Mouse (Mus musculus) heart, adult 8-10 months (tissue): ENCODE measurements around the gene Snd1. TPM values are rescaled to one million over a fixed set of nuclear protein-coding genes. Genes with fewer than 3 reads are reported as not detected.

Source experiments
- DNase-seq: peaks from one replicate; pipeline ENCODE4 v3.0.0; 2022; ENCODE audit warnings: low spot score
- total RNA-seq, 4 experiments: library from RNA; stranded (reverse); gene quantifications; 2 replicates each; pipeline ENCODE4 v1.2.4; 2022

Snd1 gene
- total RNA-seq, 4 experiments from 2014 or later, result 70.6 to 88.2 (median 80.3) TPM

- DNase-seq, result no peak
Measured at GRCm38 (mm10) chr6:28833380-28833822, 358.5 kb downstream of the Snd1 start.

GRCm38 (mm10) chr6:28834046-28834445 lies 359.1 kb downstream of the Snd1 start:
- DNase-seq, result no peak

- no peak for DNase-seq
Measured at GRCm38 (mm10) chr6:28836600-28836999, 361.7 kb downstream of the Snd1 start.

DNA sequence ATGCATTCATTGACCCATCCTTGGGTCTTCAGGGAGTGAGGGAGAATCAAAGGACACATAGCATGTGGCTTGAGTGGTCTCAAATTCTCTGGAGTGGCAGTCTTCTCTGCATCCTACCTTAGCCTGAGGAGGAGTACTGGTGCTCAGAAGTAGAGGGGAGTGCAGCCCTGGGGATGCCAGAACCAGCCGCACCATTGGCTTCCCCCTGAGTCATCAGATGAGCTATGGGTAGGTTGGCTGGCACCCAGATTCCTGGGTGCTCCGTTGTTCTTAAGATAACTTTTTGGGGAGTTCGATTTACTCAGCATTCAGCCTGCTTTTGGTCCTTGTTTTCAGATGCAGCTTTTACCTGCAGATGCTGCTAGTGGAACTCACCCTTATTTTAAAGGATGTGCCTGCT lies 366.6 kb downstream of the Snd1 start:
- DNase-seq, result no peak

DNA sequence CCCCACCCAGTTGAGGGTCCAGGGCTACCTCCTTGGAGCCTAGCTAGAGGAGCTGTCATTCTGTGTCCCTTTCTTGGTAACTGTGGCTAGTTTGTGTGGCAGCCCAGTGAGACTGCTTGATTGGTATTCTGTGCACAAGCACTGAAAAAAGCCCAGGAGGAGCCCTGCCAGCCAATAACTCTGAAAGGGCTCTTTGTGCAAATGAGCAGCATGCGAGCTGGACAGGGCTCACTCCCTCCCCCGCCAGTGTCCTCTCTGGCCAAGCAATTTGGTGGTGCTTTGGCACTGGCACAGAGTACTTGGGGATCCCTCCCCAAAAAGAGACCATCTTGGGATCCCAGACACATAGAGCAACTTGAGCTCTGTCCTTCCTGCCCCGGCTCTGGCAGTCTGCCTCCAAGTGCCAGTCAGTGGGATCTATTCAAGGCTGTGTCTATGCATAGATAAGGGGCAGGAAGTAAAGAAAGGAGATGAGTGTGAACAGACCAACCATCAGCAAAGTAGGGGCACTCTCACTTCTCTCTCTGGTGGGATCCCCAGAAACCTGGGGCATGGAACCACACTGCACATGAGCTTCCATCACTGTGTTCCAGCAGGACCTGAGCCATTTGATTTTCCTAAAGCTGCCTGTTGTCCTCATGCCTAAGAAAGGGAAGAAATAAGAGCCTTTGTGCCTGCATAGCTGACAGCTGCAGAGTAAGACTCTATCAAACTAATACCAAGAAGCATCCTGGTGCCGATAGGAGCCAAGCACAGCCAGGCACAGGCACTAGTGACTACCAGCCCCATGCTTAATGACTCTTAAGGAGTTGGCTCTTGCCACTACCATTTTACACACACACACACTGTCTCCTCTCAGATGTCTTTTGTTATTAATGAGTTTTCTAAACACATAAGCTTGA lies 367.7 kb downstream of the Snd1 start:
- no peak for DNase-seq

GRCm38 (mm10) chr6:28845610-28846009 lies 370.7 kb downstream of the Snd1 start:
- no peak for DNase-seq

DNA sequence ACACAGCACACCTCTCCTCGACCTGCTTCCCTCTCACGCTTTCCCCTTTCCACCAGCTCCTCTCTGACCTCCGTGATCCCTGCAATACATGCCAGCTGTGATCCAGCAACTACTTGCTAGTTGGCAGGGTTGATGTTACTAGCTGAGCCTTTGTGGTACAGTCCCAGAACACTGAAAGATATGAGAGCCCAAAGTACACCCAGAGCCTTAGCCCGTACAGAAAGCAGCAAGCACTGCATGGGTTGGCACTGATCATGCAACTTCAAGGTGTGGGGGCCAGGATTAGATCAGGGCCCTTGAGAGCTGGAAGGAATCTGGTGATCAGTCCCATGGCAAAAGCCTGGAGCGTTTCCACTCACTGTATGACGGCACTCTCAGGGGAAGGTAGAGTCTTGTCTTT lies 372.7 kb downstream of the Snd1 start:
- DNase-seq, result no peak

DNA sequence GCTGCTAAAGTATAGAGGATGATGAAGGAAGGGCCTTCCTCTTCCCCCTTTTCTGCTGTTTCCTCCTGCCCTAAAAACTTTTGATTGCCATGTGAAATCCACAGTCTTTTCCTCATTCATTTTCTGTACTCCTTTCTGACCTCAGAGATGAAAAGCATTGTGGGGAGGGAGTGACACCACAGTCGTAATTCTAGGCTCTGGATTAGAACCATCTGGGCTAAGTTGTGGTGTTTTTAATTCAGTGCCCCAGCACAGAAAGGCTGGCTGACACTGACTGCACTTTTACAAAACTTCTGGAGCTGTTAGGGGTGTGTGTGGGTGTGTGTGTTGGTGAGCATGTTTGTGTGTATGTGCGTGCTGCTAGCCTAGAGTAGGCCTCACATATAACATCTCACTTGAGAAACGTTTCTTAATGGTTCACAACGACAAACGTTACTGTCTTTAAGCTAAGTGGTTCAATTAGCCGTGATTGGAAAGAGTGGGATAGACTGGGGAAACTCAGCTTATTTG lies 373.4 kb downstream of the Snd1 start:
- no peak for DNase-seq

DNA sequence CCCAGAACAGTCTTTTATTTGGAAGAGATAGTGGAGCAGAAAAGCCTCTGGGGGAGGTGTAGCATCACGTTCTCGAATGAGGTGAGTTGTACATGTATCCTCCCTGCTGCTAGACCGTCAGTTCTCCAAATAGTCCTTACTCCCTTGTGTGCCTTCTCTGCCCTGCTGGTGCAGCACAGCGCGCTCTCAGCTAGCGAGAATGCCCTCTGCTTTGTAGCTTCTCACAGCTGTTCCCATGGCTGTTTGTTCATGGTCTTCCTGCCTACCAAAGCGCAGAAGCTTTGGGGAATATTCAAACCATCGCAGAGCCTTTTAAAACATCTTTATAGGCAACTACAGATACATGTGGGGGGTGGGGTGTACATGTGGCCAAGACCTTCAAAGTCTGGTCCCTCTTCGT lies 374.0 kb downstream of the Snd1 start:
- no peak for DNase-seq

DNA sequence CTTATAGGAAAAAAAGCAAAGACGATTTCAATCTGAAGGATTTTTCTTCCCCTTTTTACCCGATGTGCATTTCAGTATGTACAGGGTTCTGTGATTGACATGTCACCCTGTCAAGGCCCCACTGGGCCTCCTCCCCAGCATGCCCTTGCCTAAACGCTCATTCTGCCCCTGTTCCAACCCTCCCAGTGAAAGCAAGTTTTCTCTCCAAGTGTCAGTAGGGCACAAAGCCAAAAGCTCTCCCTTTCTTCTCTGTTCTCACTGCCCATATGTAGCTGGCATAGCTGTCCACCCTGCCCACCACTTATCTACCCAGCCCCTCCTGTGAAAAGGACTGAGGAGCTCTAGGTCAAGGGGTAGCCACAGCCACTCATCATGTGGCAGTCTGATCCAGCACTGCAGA lies 374.4 kb downstream of the Snd1 start:
- DNase-seq, result no peak

- DNase-seq, result no peak
Measured at GRCm38 (mm10) chr6:28850326-28850900, 375.5 kb downstream of the Snd1 start.

DNA sequence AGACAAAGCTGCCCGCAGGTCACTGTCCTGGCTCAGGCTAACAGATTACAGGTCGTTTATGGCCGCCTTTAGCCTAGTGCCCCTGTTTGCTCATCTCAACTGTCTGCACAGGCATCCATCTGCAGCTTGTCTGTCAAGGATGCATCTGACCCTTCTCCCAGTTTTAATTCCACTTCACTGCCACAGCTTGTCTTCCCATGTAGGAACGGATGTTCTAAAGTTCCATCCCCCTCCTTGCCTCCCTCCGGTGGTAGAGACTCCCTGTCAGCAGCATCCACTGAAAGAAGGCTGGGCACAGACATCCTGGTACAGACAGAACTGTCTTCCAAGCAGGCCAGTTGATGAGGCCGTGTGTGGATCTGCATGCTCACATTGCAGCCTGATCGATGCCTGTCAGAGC lies 377.4 kb downstream of the Snd1 start:
- DNase-seq, result no peak

- no peak for DNase-seq
Measured at GRCm38 (mm10) chr6:28853164-28853563, 378.2 kb downstream of the Snd1 start.

- no peak for DNase-seq
Measured at GRCm38 (mm10) chr6:28853654-28854053, 378.7 kb downstream of the Snd1 start.

- no peak for DNase-seq
Measured at GRCm38 (mm10) chr6:28854598-28854997, 379.7 kb downstream of the Snd1 start.

DNA sequence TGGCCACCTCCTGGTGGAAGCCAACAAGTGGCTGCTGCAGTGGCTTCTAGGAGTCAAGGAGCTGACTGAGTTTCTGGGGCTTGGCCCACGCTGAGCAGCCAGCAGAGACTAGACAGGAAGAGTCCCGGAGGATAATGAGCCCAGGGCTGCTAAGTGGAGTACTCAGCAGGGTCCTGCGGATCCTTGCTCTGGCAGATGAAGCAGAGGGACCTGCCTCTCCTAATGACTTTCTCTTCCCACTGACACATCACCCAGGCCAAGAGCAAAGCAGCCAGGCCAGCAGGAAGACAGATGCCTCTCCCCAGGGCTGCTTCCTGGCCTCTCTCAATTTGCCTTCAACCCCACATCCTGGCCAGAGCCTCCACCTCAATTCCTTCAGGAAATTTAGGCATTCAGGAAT lies 380.5 kb downstream of the Snd1 start:
- no peak for DNase-seq

GRCm38 (mm10) chr6:28856789-28857188 lies 381.9 kb downstream of the Snd1 start:
- DNase-seq, result no peak

DNA sequence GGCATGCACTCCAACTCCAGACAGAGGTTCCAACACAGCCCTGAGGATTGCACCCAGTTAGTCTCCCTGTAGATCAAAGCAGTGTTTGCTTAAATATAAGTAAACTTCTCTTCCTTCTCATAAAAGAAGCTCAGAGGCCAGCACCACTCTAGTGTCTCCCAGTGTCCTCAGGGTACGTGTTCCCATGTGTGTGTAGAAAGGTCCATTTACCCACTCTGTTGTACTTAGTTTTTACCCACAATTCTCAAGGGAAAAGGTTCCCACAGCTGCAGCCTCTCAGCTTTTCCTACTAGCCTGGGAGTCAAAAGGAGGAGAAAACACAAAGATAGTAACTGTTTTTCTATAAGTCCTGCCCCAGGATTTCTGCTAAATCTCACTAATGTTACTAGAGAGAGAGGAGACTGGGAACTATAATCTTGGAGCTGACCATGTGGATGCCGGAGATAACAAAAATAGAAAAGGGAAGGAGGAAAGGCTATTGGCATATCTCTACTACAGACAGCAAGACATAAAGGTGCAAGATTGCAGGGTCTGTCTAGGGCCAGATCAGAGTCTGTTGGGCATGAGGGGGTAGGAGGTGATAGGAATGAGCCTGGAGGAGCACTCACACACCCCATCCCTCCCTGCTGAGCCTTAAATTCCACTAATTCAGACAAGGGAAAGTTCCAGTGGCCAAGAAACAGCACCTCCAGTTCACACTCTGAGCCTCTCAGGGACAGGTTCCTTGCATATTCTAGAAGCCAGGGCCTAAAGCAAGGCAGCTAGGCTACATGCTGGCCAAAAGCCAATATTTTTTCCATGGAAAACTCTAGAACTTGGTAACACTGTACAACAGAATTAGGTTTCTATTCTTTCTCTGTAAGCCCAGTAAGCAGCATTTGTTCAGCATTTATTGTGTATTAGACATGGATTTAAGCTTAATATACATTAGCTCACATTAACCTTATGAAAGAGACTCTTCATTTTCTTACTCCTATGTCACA lies 382.6 kb downstream of the Snd1 start:
- no peak for DNase-seq

GRCm38 (mm10) chr6:28859094-28859493 lies 384.2 kb downstream of the Snd1 start:
- DNase-seq, result no peak

DNA sequence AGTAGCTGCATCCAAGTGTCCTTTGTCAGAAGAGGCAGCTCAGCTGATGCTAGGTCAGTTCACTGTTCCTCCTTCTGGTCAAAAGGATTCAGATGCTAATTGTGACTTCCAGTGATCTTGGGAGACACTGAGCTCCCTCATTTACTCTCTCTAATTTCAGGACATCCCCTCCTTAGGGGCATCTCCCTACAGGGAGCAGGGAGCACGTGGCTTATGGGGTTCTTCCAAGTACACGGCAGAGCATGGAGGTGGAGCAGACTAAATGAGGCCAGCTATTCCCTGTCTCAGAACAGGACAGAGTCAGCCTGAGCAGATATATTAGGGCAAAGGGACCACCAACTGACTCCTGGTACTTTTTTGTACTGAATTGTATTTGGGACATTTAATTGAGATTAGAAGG lies 385.5 kb downstream of the Snd1 start:
- DNase-seq, result no peak

DNA sequence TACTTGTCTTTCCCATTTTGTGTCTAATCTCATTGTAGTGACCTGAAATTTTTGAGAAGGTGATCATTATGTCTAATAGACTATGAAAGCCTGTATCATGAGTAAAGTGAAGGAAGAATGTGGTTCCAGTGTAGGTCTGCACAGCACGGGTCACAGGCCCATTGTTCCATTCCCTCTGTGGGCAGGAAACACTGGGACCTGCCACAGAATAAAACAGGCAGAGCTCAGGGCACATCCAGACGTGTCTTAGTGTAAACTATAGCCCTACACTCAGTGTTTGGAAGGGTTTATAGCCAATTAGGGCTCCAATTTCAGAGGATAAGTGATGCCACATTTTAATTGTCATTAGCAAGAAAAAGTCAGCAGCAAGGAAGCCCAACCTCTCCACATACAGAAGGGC lies 386.0 kb downstream of the Snd1 start:
- no peak for DNase-seq

- DNase-seq, result no peak
Measured at GRCm38 (mm10) chr6:28862304-28862703, 387.4 kb downstream of the Snd1 start.
